Mouse (Mus musculus) heart, embryonic 10.5 days (tissue): ENCODE measurements around the gene Rps6kl1. TPM values are rescaled to one million over a fixed set of nuclear protein-coding genes. Genes with fewer than 3 reads are reported as not detected.
"Not testable (repeated sequence)": the region's sequence is repeated elsewhere in the genome, so short reads cannot be mapped to it uniquely, and the experiment has no call there.

Source experiments
- DNase-seq: peaks from one replicate; pipeline ENCODE4 v3.0.0-alpha.2; 2017; ENCODE audit warnings: low spot score
- H3K27ac ChIP-seq: fragments of 300-500 bp; sonication (generic); 2 replicates; pipeline ENCODE4 v1.5.1; 2016; ENCODE audit warnings: mild to moderate bottlenecking
- H3K27me3 ChIP-seq: fragments of 300-500 bp; sonication (generic); 2 replicates; pipeline ENCODE4 v1.6.1; 2016; ENCODE audit warnings: mild to moderate bottlenecking; ENCODE audit not compliant: poor library complexity, insufficient read depth, severe bottlenecking
- H3K36me3 ChIP-seq: fragments of 300-500 bp; sonication (generic); 2 replicates; pipeline ENCODE4 v1.6.1; 2016; ENCODE audit warnings: mild to moderate bottlenecking, moderate library complexity
- H3K4me1 ChIP-seq: fragments of 300-500 bp; sonication (generic); 2 replicates; pipeline ENCODE4 v1.6.1; 2016; ENCODE audit warnings: mild to moderate bottlenecking
- H3K4me3 ChIP-seq: fragments of 300-500 bp; sonication (generic); 2 replicates; pipeline ENCODE4 v1.5.1; 2016; ENCODE audit warnings: mild to moderate bottlenecking, moderate library complexity
- H3K9me3 ChIP-seq: fragments of 300-500 bp; sonication (generic); 2 replicates; pipeline ENCODE4 v1.6.1; 2016; ENCODE audit warnings: mild to moderate bottlenecking, moderate library complexity
- WGBS: fragments of 180-500 bp; shearing (Covaris S2); methylation state at CpG from one replicate; pipeline ENCODE4 v1.1.7; 2016; 5-methylcytosine and 5-hydroxymethylcytosine counted together
- polyA plus RNA-seq: library from polyadenylated mRNA; unstranded; fragments of >200 nt; fragmentation: Nextera tagmentation; extraction: Ambion mirVana; gene quantifications from 2 replicates; pipeline ENCODE4 v1.2.1, GENCODE M21; 2016

Gene Rps6kl1
- polyA plus RNA-seq, 1 experiment from 2014 or later = 1.4 TPM

GRCm38 (mm10) chr12:85146355-85146754, 4.7 kb downstream of the Rps6kl1 start:
- Histone ChIP-seq H3K9me3 (no peaks in the 10 kb centered on the region), H3K36me3 (no peaks in the 10 kb centered on the region), H3K4me3 (no peak overlapping the region), H3K4me1 (peaks cover 41% of the 10 kb centered on the region), H3K27me3 (peaks cover 38% of the 10 kb centered on the region), H3K27ac (no peak overlapping the region)
- WGBS = 22% methylated on average over 11 of the region's 11 CpGs
- DNase-seq = no peak

GRCm38 (mm10) chr12:85145630-85146029, 5.4 kb downstream of the Rps6kl1 start:
- 61% methylated on average over 9 of the region's 9 CpGs for WGBS
- H3K27me3 ChIP-seq = peaks cover 38% of the 10 kb centered on the region
- H3K9me3 ChIP-seq = no peaks in the 10 kb centered on the region
- DNase-seq = no peak
- no peak overlapping the region for H3K4me3 ChIP-seq
- no peaks in the 10 kb centered on the region for H3K36me3 ChIP-seq
- H3K4me1 ChIP-seq = peaks cover 34% of the 10 kb centered on the region
- 0 out of 2 replicates have a peak overlapping the region, but pooled peaks have one; percentile 24 for H3K27ac ChIP-seq

GRCm38 (mm10) chr12:85144821-85145220, 6.2 kb downstream of the Rps6kl1 start:
- Histone ChIP-seq H3K4me1 (peaks cover 35% of the 10 kb centered on the region), H3K36me3 (no peaks in the 10 kb centered on the region), H3K9me3 (no peaks in the 10 kb centered on the region), H3K4me3 (no peak overlapping the region), H3K27me3 (peaks cover 38% of the 10 kb centered on the region), H3K27ac (no peak overlapping the region)
- DNase-seq = no peak
- WGBS = 82% methylated on average over 4 of the region's 4 CpGs

GRCm38 (mm10) chr12:85144276-85144675, 6.8 kb downstream of the Rps6kl1 start:
- H3K27ac ChIP-seq, H3K4me3 ChIP-seq, H3K36me3 ChIP-seq, H3K9me3 ChIP-seq, DNase-seq: not testable (repeated sequence)
- WGBS = 62% methylated on average over 2 of the region's 2 CpGs
- Histone ChIP-seq H3K27me3 (peaks cover 42% of the 10 kb centered on the region), H3K4me1 (peaks cover 35% of the 10 kb centered on the region)

GRCm38 (mm10) chr12:85142803-85143202, 8.3 kb downstream of the Rps6kl1 start:
- Histone ChIP-seq H3K27ac (no peak overlapping the region), H3K4me1 (peaks cover 35% of the 10 kb centered on the region), H3K36me3 (no peaks in the 10 kb centered on the region), H3K27me3 (peaks cover 37% of the 10 kb centered on the region), H3K9me3 (no peaks in the 10 kb centered on the region), H3K4me3 (no peak overlapping the region)
- WGBS = 8% methylated on average over 4 of the region's 4 CpGs
- DNase-seq = peak; percentile 88

- H3K4me3 ChIP-seq = no peak overlapping the region
- WGBS = 77% methylated on average over 6 of the region's 6 CpGs
- H3K27me3 ChIP-seq = peaks cover 32% of the 10 kb centered on the region
- H3K27ac ChIP-seq = no peak overlapping the region
- H3K36me3 ChIP-seq = no peaks in the 10 kb centered on the region
- H3K9me3 ChIP-seq = no peaks in the 10 kb centered on the region
- no peak for DNase-seq
- H3K4me1 ChIP-seq = peaks cover 25% of the 10 kb centered on the region
These were observed 10.0 kb downstream of the Rps6kl1 start for GRCm38 (mm10) chr12:85141096-85141495.

GRCm38 (mm10) chr12:85140036-85140701, 10.9 kb downstream of the Rps6kl1 start:
- Histone ChIP-seq H3K36me3 (peaks cover 2% of the 10 kb centered on the region), H3K27ac (no peak overlapping the region; the same call in 1 of the 2 replicates), H3K4me1 (peaks cover 21% of the 10 kb centered on the region), H3K4me3 (peak overlapping the region; percentile 37), H3K27me3 (peaks cover 32% of the 10 kb centered on the region), H3K9me3 (no peaks in the 10 kb centered on the region)
- WGBS = 28% methylated on average over 18 of the region's 18 CpGs
- no peak for DNase-seq

- H3K9me3 ChIP-seq = no peaks in the 10 kb centered on the region
- no peak overlapping the region for H3K27ac ChIP-seq
- H3K4me3 ChIP-seq = no peak overlapping the region
- DNase-seq = no peak
- H3K36me3 ChIP-seq = peaks cover 33% of the 10 kb centered on the region
- 76% methylated on average over 4 of the region's 4 CpGs for WGBS
- H3K27me3 ChIP-seq = peaks cover 27% of the 10 kb centered on the region
- H3K4me1 ChIP-seq = peaks cover 17% of the 10 kb centered on the region
These were observed 14.4 kb downstream of the Rps6kl1 start for GRCm38 (mm10) chr12:85136627-85137026.

- H3K4me3 ChIP-seq = no peak overlapping the region
- peaks cover 17% of the 10 kb centered on the region for H3K4me1 ChIP-seq
- H3K9me3 ChIP-seq = no peaks in the 10 kb centered on the region
- H3K27me3 ChIP-seq = peaks cover 19% of the 10 kb centered on the region
- H3K27ac ChIP-seq = peak overlapping the region; percentile 32; the same call in 1 of the 2 replicates
- WGBS = 72% methylated on average over 19 of the region's 19 CpGs
- H3K36me3 ChIP-seq = peaks cover 41% of the 10 kb centered on the region
- DNase-seq = no peak
These were observed 15.3 kb downstream of the Rps6kl1 start for GRCm38 (mm10) chr12:85135513-85136470.

GRCm38 (mm10) chr12:85134043-85134794, 16.8 kb downstream of the Rps6kl1 start:
- 82% methylated on average over 8 of the region's 8 CpGs for WGBS
- Histone ChIP-seq H3K27me3 (peaks cover 4% of the 10 kb centered on the region), H3K4me3 (no peak overlapping the region), H3K36me3 (peaks cover 57% of the 10 kb centered on the region), H3K9me3 (no peaks in the 10 kb centered on the region), H3K27ac (no peak overlapping the region), H3K4me1 (peaks cover 9% of the 10 kb centered on the region; the same call in 1 of the 2 replicates)
- no peak for DNase-seq

- Histone ChIP-seq H3K4me1 (peaks cover 7% of the 10 kb centered on the region; the same call in 1 of the 2 replicates), H3K36me3 (peaks cover 84% of the 10 kb centered on the region), H3K9me3 (no peaks in the 10 kb centered on the region), H3K27me3 (no peaks in the 10 kb centered on the region), H3K27ac (no peak overlapping the region), H3K4me3 (no peak overlapping the region)
- WGBS = 89% methylated on average over 6 of the region's 6 CpGs
- no peak for DNase-seq
These were observed 19.7 kb downstream of the Rps6kl1 start for GRCm38 (mm10) chr12:85131361-85131760.

- no peak overlapping the region for H3K27ac ChIP-seq
- no peaks in the 10 kb centered on the region for H3K27me3 ChIP-seq
- H3K36me3 ChIP-seq = peaks cover 92% of the 10 kb centered on the region
- no peaks in the 10 kb centered on the region for H3K4me1 ChIP-seq
- WGBS = 92% methylated on average over 9 of the region's 9 CpGs
- no peak for DNase-seq
- no peak overlapping the region for H3K4me3 ChIP-seq
- H3K9me3 ChIP-seq = no peaks in the 10 kb centered on the region
These were observed 21.6 kb downstream of the Rps6kl1 start for GRCm38 (mm10) chr12:85129426-85129978.
